23 mouse cellular contexts compared by ENCODE assay signal in the genomic region with DNA sequence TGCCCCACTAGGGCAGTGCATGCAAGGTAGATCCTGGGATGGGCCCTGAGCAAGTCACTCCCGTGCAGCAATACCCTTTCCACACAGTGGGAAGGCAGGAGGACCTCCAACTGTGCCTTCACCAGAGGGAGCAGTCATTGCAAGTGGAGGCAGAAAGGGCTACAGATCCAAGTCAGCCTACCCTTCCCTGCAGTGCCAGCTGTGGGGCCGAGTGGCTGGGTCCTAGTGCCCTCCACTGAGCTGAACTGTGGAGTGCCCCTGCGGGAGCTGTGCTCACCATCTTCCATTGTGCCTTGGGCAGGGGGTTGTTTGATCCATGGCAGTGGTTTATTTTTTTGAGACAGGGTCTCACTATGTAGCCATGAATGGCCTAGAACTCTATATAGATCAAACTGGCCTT. TPM values are rescaled to one million over a fixed set of nuclear protein-coding genes. Genes with fewer than 3 reads are reported as not detected.
DNase-seq lines count a peak whose midpoint lies in the region; ATAC-seq and TF ChIP-seq lines count a peak whose summit lies in the region.
"Had no signal": no experiment of that assay in that cellular context is flagged by ENCODE, and none has a peak within 500 bp of the region (broad histone marks: within the 10 kb centered on the region; RNA-seq: fewer than 3 reads in every experiment).

No protein-coding gene starts in this region.

- no peak for TF ChIP-seq CTCF in intestine, postnatal 0 days (IDR thresholded peaks at IDR 0.05; ENCODE audit: low read depth)

- H3K9ac ChIP-seq in heart, embryonic 13.5 days, result peak overlapping the region; percentile 73
- no peak overlapping the region for H3K9ac ChIP-seq in intestine, embryonic 15.5 days
- no peak overlapping the region for H3K9ac ChIP-seq in intestine, postnatal 0 days (ENCODE audit: low read depth, low read length)
- H3K9ac ChIP-seq in intestine, embryonic 16.5 days (ENCODE audit: low read depth, low read length), result no peak overlapping the region
- no peak overlapping the region for H3K9ac ChIP-seq in midbrain, embryonic 15.5 days
- H3K9ac ChIP-seq: forebrain, embryonic 15.5 days; hindbrain, embryonic 15.5 days; kidney, embryonic 15.5 days; liver, embryonic 13.5 days had no signal

- DNase-seq in heart, adult 9 months (ENCODE audit: low spot score in 2 of 2), result no peak
- DNase-seq in ovary, adult 18-20 months (ENCODE audit: low spot score), result no peak
- DNase-seq: adrenal gland, adult 8-10 months; cerebellum, adult 18-20 months; cerebellum, postnatal 14 days; gastrocnemius, postnatal 14 days; kidney, adult 11 months; kidney, postnatal 4 days; liver, embryonic 13.5 days; lung, adult 2 months; lung, postnatal 14 days; right cerebral cortex, postnatal 14 days; spleen, adult 18-20 months had no signal

- H3K27ac ChIP-seq in heart, embryonic 13.5 days (replicated peaks), result peak overlapping the region; percentile 94
- H3K27ac ChIP-seq in intestine, embryonic 15.5 days, result no peak overlapping the region
- no peak overlapping the region for H3K27ac ChIP-seq in intestine, postnatal 0 days (ENCODE audit: low read depth, low read length)
- no peak overlapping the region for H3K27ac ChIP-seq in intestine, embryonic 16.5 days (ENCODE audit: low read length)
- H3K27ac ChIP-seq in midbrain, embryonic 15.5 days, result no peak overlapping the region
- H3K27ac ChIP-seq: forebrain, embryonic 15.5 days; hindbrain, embryonic 15.5 days; kidney, embryonic 15.5 days; left cerebral cortex, adult 2 months; liver, embryonic 13.5 days had no signal

- H3K4me3 ChIP-seq in heart, embryonic 13.5 days, result peak overlapping the region; percentile 24; the same call in 1 of the 2 replicates
- H3K4me3 ChIP-seq in intestine, embryonic 15.5 days (replicated peaks), result no peak overlapping the region
- H3K4me3 ChIP-seq in intestine, postnatal 0 days (ENCODE audit: low read depth, low read length), result no peak overlapping the region
- no peak overlapping the region for H3K4me3 ChIP-seq in intestine, embryonic 16.5 days (ENCODE audit: low read length)
- no peak overlapping the region for H3K4me3 ChIP-seq in midbrain, embryonic 15.5 days
- H3K4me3 ChIP-seq: forebrain, embryonic 15.5 days; hindbrain, embryonic 15.5 days; kidney, embryonic 15.5 days; left cerebral cortex, adult 2 months; liver, embryonic 13.5 days had no signal

- peaks cover 88% of the 10 kb centered on the region for H3K36me3 ChIP-seq in heart, embryonic 13.5 days
- peaks cover 17% of the 10 kb centered on the region for H3K36me3 ChIP-seq in intestine, embryonic 15.5 days
- H3K36me3 ChIP-seq in intestine, postnatal 0 days (ENCODE audit: control insufficient read depth, insufficient read depth), result peaks cover 84% of the 10 kb centered on the region
- H3K36me3 ChIP-seq in intestine, embryonic 16.5 days (ENCODE audit: control insufficient read depth, insufficient read depth, low read length), result peaks cover 11% of the 10 kb centered on the region
- H3K36me3 ChIP-seq in midbrain, embryonic 15.5 days (replicated peaks), result peaks cover 13% of the 10 kb centered on the region; the same call in 1 of the 2 replicates

- 49% methylated on average over 3 of the region's 3 CpGs for WGBS in heart, embryonic 13.5 days
- WGBS in intestine, embryonic 15.5 days, result 75% methylated on average over 3 of the region's 3 CpGs
- 48% methylated on average over 3 of the region's 3 CpGs for WGBS in intestine, postnatal 0 days
- WGBS in intestine, embryonic 16.5 days, result 50% methylated on average over 3 of the region's 3 CpGs
- WGBS in midbrain, embryonic 15.5 days, result 55% methylated on average over 3 of the region's 3 CpGs

- peaks cover 98% of the 10 kb centered on the region for H3K4me1 ChIP-seq in heart, embryonic 13.5 days
- H3K4me1 ChIP-seq in intestine, embryonic 15.5 days (replicated peaks), result no peaks in the 10 kb centered on the region
- no peaks in the 10 kb centered on the region for H3K4me1 ChIP-seq in intestine, postnatal 0 days (replicated peaks; ENCODE audit: control insufficient read depth, insufficient read depth, low read length)
- H3K4me1 ChIP-seq in intestine, embryonic 16.5 days (ENCODE audit: control insufficient read depth, insufficient read depth, low read length), result 0 out of 2 replicates have a peak, but pooled peaks cover 3% of the 10 kb centered on the region
- H3K4me1 ChIP-seq in midbrain, embryonic 15.5 days, result peaks cover 26% of the 10 kb centered on the region

- no peak for ATAC-seq in heart, embryonic 13.5 days (ENCODE audit: extremely low read depth, insufficient number of reproducible peaks, low FRiP score, low TSS enrichment)
- ATAC-seq in intestine, embryonic 15.5 days, result 0 out of 2 replicates have a peak, but pooled peaks have one; percentile 33
- ATAC-seq in intestine, postnatal 0 days, result no peak
- ATAC-seq in intestine, embryonic 16.5 days, result peak; percentile 63
- ATAC-seq in midbrain, embryonic 15.5 days (replicated peaks), result 0 out of 2 replicates have a peak, but pooled peaks have one; percentile 15
- ATAC-seq: activated CD4-positive, CD25-positive, alpha-beta regulatory T cell, adult 4 months; forebrain, embryonic 15.5 days had no signal

- no peaks in the 10 kb centered on the region for H3K9me3 ChIP-seq in heart, embryonic 13.5 days
- no peaks in the 10 kb centered on the region for H3K9me3 ChIP-seq in intestine, embryonic 15.5 days
- H3K9me3 ChIP-seq in intestine, postnatal 0 days (ENCODE audit: control insufficient read depth), result no peaks in the 10 kb centered on the region
- H3K9me3 ChIP-seq in intestine, embryonic 16.5 days (ENCODE audit: control insufficient read depth, low read length), result no peaks in the 10 kb centered on the region
- no peaks in the 10 kb centered on the region for H3K9me3 ChIP-seq in midbrain, embryonic 15.5 days
- H3K9me3 ChIP-seq: forebrain, embryonic 15.5 days; hindbrain, embryonic 15.5 days; kidney, embryonic 15.5 days; liver, embryonic 13.5 days had no signal

- H3K27me3 ChIP-seq in heart, embryonic 13.5 days (replicated peaks), result no peaks in the 10 kb centered on the region
- H3K27me3 ChIP-seq in intestine, embryonic 15.5 days (replicated peaks), result no peaks in the 10 kb centered on the region
- no peaks in the 10 kb centered on the region for H3K27me3 ChIP-seq in intestine, postnatal 0 days (replicated peaks; ENCODE audit: control insufficient read depth, insufficient read depth, low read length)
- H3K27me3 ChIP-seq in intestine, embryonic 16.5 days (replicated peaks; ENCODE audit: control insufficient read depth, insufficient read depth, low read length), result no peaks in the 10 kb centered on the region
- H3K27me3 ChIP-seq in midbrain, embryonic 15.5 days (replicated peaks), result no peaks in the 10 kb centered on the region
- H3K27me3 ChIP-seq: forebrain, embryonic 15.5 days; hindbrain, embryonic 15.5 days; kidney, embryonic 15.5 days; liver, embryonic 13.5 days had no signal

- H3K4me2 ChIP-seq in heart, embryonic 13.5 days, result peak overlapping the region; percentile 55
- no peak overlapping the region for H3K4me2 ChIP-seq in intestine, embryonic 15.5 days (replicated peaks)
- H3K4me2 ChIP-seq in intestine, postnatal 0 days (replicated peaks; ENCODE audit: low read depth), result no peak overlapping the region
- no peak overlapping the region for H3K4me2 ChIP-seq in intestine, embryonic 16.5 days (ENCODE audit: low read depth, low read length)
- H3K4me2 ChIP-seq in midbrain, embryonic 15.5 days, result no peak overlapping the region
- H3K4me2 ChIP-seq: forebrain, embryonic 15.5 days; hindbrain, embryonic 15.5 days; kidney, embryonic 15.5 days; liver, embryonic 13.5 days had no signal

RNA-seq across cellular contexts. Expression of a gene that starts 34.4 kb away (rescaled TPM):
- 36.3 and 39.4 TPM in 2 replicates for polyA plus RNA-seq in heart, embryonic 13.5 days (2015; fragmentation: Nextera tagmentation; extraction: Ambion mirVana)
- polyA plus RNA-seq in intestine, embryonic 15.5 days (2015; fragmentation: Nextera tagmentation; extraction: Ambion mirVana), result 23.9 and 25.0 TPM in 2 replicates
- 8.4 and 8.5 TPM in 2 replicates for polyA plus RNA-seq in intestine, postnatal 0 days (2015; fragmentation: Nextera tagmentation; extraction: Ambion mirVana)
- 18.3 and 18.7 TPM in 2 replicates for polyA plus RNA-seq in intestine, embryonic 16.5 days (2015; fragmentation: Nextera tagmentation; extraction: Ambion mirVana)
- 172 and 183 TPM in 2 replicates for polyA plus RNA-seq in midbrain, embryonic 15.5 days (2015; fragmentation: Nextera tagmentation; extraction: Ambion mirVana)

RNA-seq across cellular contexts. Expression of a gene that starts 59.1 kb away (rescaled TPM):
- 29.7 and 34.8 TPM in 2 replicates for polyA plus RNA-seq in heart, embryonic 13.5 days (2015; fragmentation: Nextera tagmentation; extraction: Ambion mirVana)
- 30.0 and 31.1 TPM in 2 replicates for polyA plus RNA-seq in intestine, embryonic 15.5 days (2015; fragmentation: Nextera tagmentation; extraction: Ambion mirVana)
- 46.8 and 48.3 TPM in 2 replicates for polyA plus RNA-seq in intestine, postnatal 0 days (2015; fragmentation: Nextera tagmentation; extraction: Ambion mirVana)
- 30.4 and 32.5 TPM in 2 replicates for polyA plus RNA-seq in intestine, embryonic 16.5 days (2015; fragmentation: Nextera tagmentation; extraction: Ambion mirVana)
- polyA plus RNA-seq in midbrain, embryonic 15.5 days (2015; fragmentation: Nextera tagmentation; extraction: Ambion mirVana), result 39.6 and 41.0 TPM in 2 replicates

Comparison
In these comparisons a context has a peak if more than half of its experiments do, and no peak if none do; other contexts are left out.
1. ATAC-seq: peak in intestine, embryonic 15.5 days (single experiment), intestine, embryonic 16.5 days (single experiment) and midbrain, embryonic 15.5 days (single experiment); none in heart, embryonic 13.5 days (single experiment) and intestine, postnatal 0 days (single experiment).